Mouse (Mus musculus): ENCODE data around the gene Olfr1333.
"Not testable (repeated sequence)": the region's sequence is repeated elsewhere in the genome, so short reads cannot be mapped to it uniquely, and the experiment has no call there.

Olfr1333 gene

GRCm38 (mm10) chr4:118836179-118836578 is at the start of gene Olfr1333:
Olfr1333 (minus strand) TSS chr4:118836279.
- no peak for DNase-seq

GRCm38 (mm10) chr4:118867566-118867965 is 31.5 kb upstream of the Olfr1333 start:
- no peak for DNase-seq

DNA sequence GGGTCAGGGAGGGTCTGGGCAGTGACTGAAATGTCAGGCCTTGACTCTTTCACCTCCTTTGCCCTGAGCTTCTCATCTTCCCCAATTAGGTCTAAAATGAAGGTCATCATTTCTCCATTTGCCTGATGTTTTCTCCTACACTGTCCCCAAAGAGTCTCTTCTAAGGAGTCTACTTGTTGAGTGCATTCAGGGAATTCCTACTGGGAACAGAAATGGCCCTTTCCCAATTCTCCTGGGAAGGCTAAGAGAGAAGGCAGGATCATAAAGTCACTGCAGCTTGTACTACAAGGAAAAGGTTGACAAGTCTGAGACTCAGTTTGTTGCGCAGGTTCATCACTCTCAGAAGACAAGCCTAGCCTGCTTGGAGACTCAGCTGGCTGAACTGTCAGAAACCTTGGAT is 28.3 kb upstream of the Olfr1333 start, which contains the start of gene Olfr1331:
TSS of gene Olfr1331 (plus strand) at position 301 of the 400 bp plus-strand sequence.
- DNase-seq = no peak

- no peak for DNase-seq
Measured at GRCm38 (mm10) chr4:118862704-118863103, 26.6 kb upstream of the Olfr1333 start.

DNA sequence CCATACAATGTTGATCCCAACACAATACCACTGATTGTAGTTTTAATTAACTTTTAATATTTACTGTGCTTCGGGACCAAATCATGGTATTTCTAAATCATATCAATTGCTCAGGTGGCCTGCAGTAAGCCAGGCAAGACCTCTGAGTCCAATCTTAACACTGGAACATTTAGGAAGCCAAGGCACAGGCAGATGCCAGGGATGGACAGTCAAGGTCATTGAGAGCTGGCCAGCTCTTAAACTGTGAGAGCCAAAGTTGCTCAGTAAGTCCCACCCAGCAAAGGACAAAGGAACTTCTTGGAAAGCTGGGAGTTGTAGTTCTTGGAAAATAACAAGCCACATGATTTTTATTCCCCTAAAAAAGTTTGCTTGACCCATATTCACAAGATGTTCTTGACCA is 25.7 kb upstream of the Olfr1333 start:
- DNase-seq = no peak

GRCm38 (mm10) chr4:118818921-118819320 is 17.2 kb downstream of the Olfr1333 start:
- DNase-seq = no peak

- no peak for DNase-seq
Measured at GRCm38 (mm10) chr4:118809844-118810243, 26.2 kb downstream of the Olfr1333 start, which contains the start of gene Olfr1335. Olfr1335 (minus strand) TSS chr4:118809944.

GRCm38 (mm10) chr4:118792796-118793195 is 43.3 kb downstream of the Olfr1333 start:
- not testable (repeated sequence) for DNase-seq

DNA sequence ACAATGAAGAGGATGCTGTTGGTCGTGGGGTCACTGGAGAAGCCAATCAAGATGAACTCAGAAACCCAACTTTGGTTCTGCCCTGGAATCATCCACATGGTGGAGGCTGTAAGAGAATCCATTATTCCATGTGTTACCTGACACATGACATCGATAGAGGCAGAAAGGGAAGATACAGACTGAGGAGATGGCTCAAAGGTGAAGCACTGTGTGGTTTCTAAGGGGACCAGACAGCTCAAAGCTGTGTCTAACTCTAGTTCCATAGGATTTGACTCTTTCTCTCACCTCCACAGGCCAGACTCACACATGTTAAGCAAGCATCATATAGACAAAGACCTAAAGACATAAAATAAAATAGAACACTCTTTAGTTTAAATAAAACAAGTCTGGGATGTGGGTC is 53.6 kb downstream of the Olfr1333 start, which contains the start of gene Olfr1337:
TSS of gene Olfr1337 (minus strand) at position 101 of the 400 bp plus-strand sequence.
- DNase-seq = no peak
